Mouse (Mus musculus) CH12.LX (cell line): ENCODE measurements around the gene Mapk13. TPM values are rescaled to one million over a fixed set of nuclear protein-coding genes. Genes with fewer than 3 reads are reported as not detected.

ENCODE experiments used
- DNase-seq: peaks from one replicate; pipeline ENCODE4 v3.0.0-alpha.2; 2013; ENCODE audit errors: extremely low read depth
- H3K27ac ChIP-seq: 2 replicates; pipeline ENCODE4 v1.5.1; 2012; ENCODE audit warnings: low read depth, mild to moderate bottlenecking, control low read depth, moderate library complexity; ENCODE audit not compliant: insufficient read depth
- H3K27me3 ChIP-seq: replicated peaks from 2 replicates; pipeline ENCODE3; 2012; ENCODE audit warnings: inconsistent platforms
- H3K36me3 ChIP-seq, 2 experiments: replicated peaks in 1 of 2; 2 replicates each; pipeline versions ENCODE3 to v1.6.1; 2012; ENCODE audit warnings: inconsistent platforms in 1 of 2, low read length in 1 of 2, mild to moderate bottlenecking in 1 of 2, mixed read lengths in 1 of 2, moderate library complexity in 1 of 2; ENCODE audit not compliant: control insufficient read depth in 1 of 2, insufficient read depth in 1 of 2
- H3K4me1 ChIP-seq, 2 experiments: 2 replicates each; pipeline ENCODE4 v1.6.1; 2012; ENCODE audit warnings: inconsistent platforms in 1 of 2, moderate library complexity in 1 of 2; ENCODE audit not compliant: insufficient read depth in 2 of 2, control insufficient read depth in 1 of 2
- H3K4me2 ChIP-seq: 2 replicates; pipeline ENCODE4 v1.6.1; 2012; ENCODE audit warnings: low read depth, mild to moderate bottlenecking, control low read depth; ENCODE audit not compliant: poor library complexity, insufficient read depth, severe bottlenecking
- H3K4me3 ChIP-seq, 3 experiments: fragments of 150-350 bp in 1 of 3; sonication (generic) in 1 of 3; replicated peaks in 1 of 3; 2 replicates each; pipeline versions ENCODE3 to v1.5.1; 2011 to 2012; ENCODE audit warnings: low read depth in 2 of 3, low read length in 2 of 3, mild to moderate bottlenecking in 2 of 3, moderate library complexity in 2 of 3, control low read depth in 1 of 3, improper control_type of control experiment in 1 of 3, inconsistent platforms in 1 of 3, mixed read lengths in 1 of 3; ENCODE audit not compliant: poor library complexity in 1 of 3
- H3K79me2 ChIP-seq: replicated peaks from 2 replicates; pipeline ENCODE4 v1.6.1; 2012; ENCODE audit warnings: mild to moderate bottlenecking, moderate library complexity; ENCODE audit not compliant: control insufficient read depth, poor library complexity, insufficient read depth, severe bottlenecking; ENCODE audit errors: extremely low read depth
- H3K9ac ChIP-seq: 2 replicates; pipeline ENCODE4 v1.6.1; 2012; ENCODE audit warnings: low read depth, mild to moderate bottlenecking, control low read depth, moderate library complexity; ENCODE audit not compliant: insufficient read depth
- H3K9me3 ChIP-seq: replicated peaks from 2 replicates; pipeline ENCODE3; 2012; ENCODE audit warnings: low read length, inconsistent platforms, mixed read lengths
- ELF1 ChIP-seq: IDR thresholded peaks from 2 replicates; pipeline ENCODE4 v1.6.1; 2014; ENCODE audit warnings: low read depth, mild to moderate bottlenecking, inconsistent platforms, low read length, improper control_type of control experiment
- EP300 ChIP-seq: IDR thresholded peaks from 2 replicates; pipeline ENCODE4 v1.6.1; 2011; ENCODE audit warnings: low read length, improper control_type of control experiment
- GABPA ChIP-seq: IDR thresholded peaks from 2 replicates; pipeline ENCODE4 v1.6.1; 2012; ENCODE audit warnings: low read depth, low read length, improper control_type of control experiment, inconsistent platforms; ENCODE audit not compliant: insufficient replicate concordance
- HCFC1 ChIP-seq: IDR thresholded peaks from 2 replicates; pipeline ENCODE4 v1.6.1; 2012; ENCODE audit warnings: low read depth, mild to moderate bottlenecking, inconsistent platforms, low read length, improper control_type of control experiment
- IRF4 ChIP-seq: IDR thresholded peaks from 2 replicates; pipeline ENCODE4 v1.6.1; 2014; ENCODE audit warnings: low read depth, mild to moderate bottlenecking, inconsistent platforms, low read length, improper control_type of control experiment
- MAFK ChIP-seq: IDR thresholded peaks from 2 replicates; pipeline ENCODE4 v1.6.1; 2011; ENCODE audit warnings: low read length, improper control_type of control experiment; ENCODE audit not compliant: insufficient replicate concordance
- MEF2A ChIP-seq: IDR thresholded peaks from 2 replicates; pipeline ENCODE4 v1.6.1; 2014; ENCODE audit warnings: low read depth, mild to moderate bottlenecking, inconsistent platforms, low read length, improper control_type of control experiment, borderline replicate concordance
- NELFE ChIP-seq: IDR thresholded peaks from 2 replicates; pipeline ENCODE4 v1.6.1; 2011; ENCODE audit warnings: low read depth, low read length, improper control_type of control experiment
- PAX5 ChIP-seq: IDR thresholded peaks from 2 replicates; pipeline ENCODE4 v1.6.1; 2012; ENCODE audit warnings: low read length, inconsistent platforms, mixed read lengths
- POLR2A ChIP-seq: IDR thresholded peaks from 2 replicates; pipeline ENCODE4 v1.6.1; 2011; ENCODE audit warnings: low read depth, mild to moderate bottlenecking, improper control_type of control experiment, low read length
- RAD21 ChIP-seq: IDR thresholded peaks from 2 replicates; pipeline ENCODE4 v1.6.1; 2011; ENCODE audit warnings: low read depth, mild to moderate bottlenecking, low read length, improper control_type of control experiment, moderate library complexity
- SIN3A ChIP-seq: IDR thresholded peaks from 2 replicates; pipeline ENCODE4 v1.6.1; 2012; ENCODE audit warnings: low read length, improper control_type of control experiment, inconsistent platforms
- SMC3 ChIP-seq: IDR thresholded peaks from 2 replicates; pipeline ENCODE4 v1.6.1; 2011; ENCODE audit warnings: low read depth, low read length, improper control_type of control experiment
- ZNF384 ChIP-seq: IDR thresholded peaks from 2 replicates; pipeline ENCODE4 v1.6.1; 2012; ENCODE audit warnings: low read depth, low read length, improper control_type of control experiment, inconsistent platforms
- dilution Hi-C: fragments of 300-500 bp; cut with MboI; formaldehyde crosslinking; loops from 2 replicates; pipeline ENCODE4 v1.14.3; 2020; ENCODE audit warnings: low sequenced_read_pairs; ENCODE audit not compliant: extremely low pct_unique_long_range_greater_than_20kb, extremely low pct_ligation_motif_present
- in situ Hi-C: fragments of 300-500 bp; cut with MboI; formaldehyde crosslinking; loops from 3 replicates; pipeline ENCODE4 v1.14.3; 2019; ENCODE audit warnings: low sequenced_read_pairs, low pct_ligation_motif_present, low pct_unique_long_range_greater_than_20kb, mixed read lengths
- polyA plus RNA-seq: library from polyadenylated mRNA; unstranded; fragments of >175 nt; gene quantifications from 2 replicates; pipeline ENCODE4 v1.2.1, GENCODE M21; 2012; ENCODE audit warnings: low read depth; ENCODE audit not compliant: insufficient read length
- total RNA-seq, 2 experiments: library from RNA; depleted of rRNA; stranded (reverse); fragments of 300-350 nt in 1 of 2; fragments of >200 nt in 1 of 2; gene quantifications; 2 replicates each; pipeline ENCODE4 v1.2.3; 2012 to 2014

The Mapk13 gene
- total and polyA plus RNA-seq, 3 experiments: not detected

DNA sequence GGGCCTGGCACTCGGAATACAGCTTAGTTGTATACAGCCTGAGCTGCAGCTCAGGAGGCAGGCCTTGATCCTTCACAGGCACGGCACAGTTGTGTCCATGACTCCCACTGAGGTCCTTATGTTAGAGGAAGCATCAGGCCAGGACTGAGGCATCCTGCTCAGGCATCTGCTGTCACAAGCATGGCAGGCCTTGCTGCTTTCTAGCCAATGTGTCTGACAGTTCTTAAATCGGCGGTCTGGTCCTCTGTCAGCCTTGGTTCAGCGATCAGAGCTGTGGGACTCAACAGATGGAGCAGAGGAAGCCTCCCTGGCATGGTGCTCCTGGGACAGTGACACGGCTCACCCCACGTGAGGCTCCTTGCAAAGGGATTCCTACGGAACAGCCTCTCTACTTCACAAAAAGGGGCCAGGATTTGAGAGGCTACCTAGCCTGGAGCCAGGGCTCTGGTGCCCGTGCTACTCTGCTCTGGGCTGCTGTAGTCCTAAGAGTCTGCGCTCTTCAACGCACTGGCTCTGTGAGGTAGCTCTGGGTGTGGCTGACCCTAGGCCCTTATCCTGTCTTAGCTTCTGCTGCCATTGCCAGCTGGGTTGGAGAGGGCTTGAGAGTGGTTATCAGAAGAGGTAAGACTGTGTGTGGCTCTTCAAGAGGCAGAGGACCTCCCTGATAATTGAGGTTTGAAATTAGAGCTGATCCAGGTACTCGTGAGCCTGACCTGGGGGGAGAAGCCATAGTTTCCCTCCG lies 54.1 kb downstream of the Mapk13 start:
- Histone ChIP-seq H3K9ac (no peak overlapping the region), H3K9me3 (no peaks in the 10 kb centered on the region), H3K4me2 (no peak overlapping the region), H3K36me3 (peaks cover 50 to 89% of the 10 kb centered on the region in 2 experiments), H3K4me1 (peaks cover 5 to 19% of the 10 kb centered on the region in 2 experiments), H3K27me3 (no peaks in the 10 kb centered on the region), H3K27ac (no peak overlapping the region), H3K4me3 (no peak overlapping the region), H3K79me2 (no peaks in the 10 kb centered on the region)
- no peak for TF ChIP-seq HCFC1
- no peak for TF ChIP-seq MEF2A
- no peak for TF ChIP-seq MAFK
- TF ChIP-seq EP300: no peak
- TF ChIP-seq GABPA: no peak
- no peak for TF ChIP-seq NELFE
- TF ChIP-seq ELF1: no peak
- TF ChIP-seq SMC3: no peak
- TF ChIP-seq POLR2A: no peak
- no peak for TF ChIP-seq RAD21
- dilution Hi-C loops: no loop called here
- DNase-seq: no peak
- in situ Hi-C loops: no loop called here

DNA sequence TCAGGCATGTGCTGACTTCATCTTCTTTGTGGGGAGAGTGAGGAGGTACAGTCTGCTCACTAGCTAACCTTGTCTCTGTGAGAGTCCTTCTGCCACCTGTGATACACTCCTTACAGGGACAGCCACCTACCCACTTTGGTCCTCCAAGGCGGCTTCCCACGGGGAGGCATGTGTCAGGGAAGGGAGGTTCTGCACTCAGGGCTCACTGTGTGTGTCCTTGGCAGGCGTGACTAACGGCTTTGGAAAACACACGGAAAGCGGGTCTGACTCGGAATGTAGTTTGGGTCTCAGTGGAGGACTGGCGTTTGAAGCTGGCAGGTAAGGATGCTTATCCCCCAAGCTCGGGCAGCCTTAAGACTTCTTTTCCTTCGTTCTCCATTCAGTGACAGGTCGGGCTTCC lies 54.7 kb downstream of the Mapk13 start:
- dilution Hi-C loops: no loop called here

DNA sequence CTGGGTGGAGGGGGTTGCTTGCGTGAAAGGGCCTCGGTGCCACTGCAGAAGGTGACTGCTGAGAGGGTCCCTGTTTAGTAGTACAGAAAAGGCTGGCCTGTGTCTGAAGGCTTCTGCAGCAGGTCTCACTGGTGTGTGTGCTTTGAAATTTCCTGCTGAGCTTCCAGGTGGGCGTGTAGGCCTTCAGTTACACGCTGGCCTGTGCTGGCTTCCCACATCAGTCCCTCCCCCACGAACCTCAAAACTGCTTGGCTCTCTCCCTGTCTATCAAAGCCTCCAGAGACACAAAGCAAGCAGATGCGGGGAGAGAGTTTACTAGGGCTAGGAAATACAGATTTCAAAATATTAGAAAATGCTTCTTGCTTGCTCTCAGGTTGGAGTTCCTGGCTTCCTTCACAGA lies 55.8 kb downstream of the Mapk13 start:
- Histone ChIP-seq H3K4me2 (no peak overlapping the region), H3K79me2 (no peaks in the 10 kb centered on the region), H3K27ac (no peak overlapping the region)

More for the DNA sequence above, 54.7 kb downstream of the Mapk13 start:
- Histone ChIP-seq H3K4me3 (no peak overlapping the region), H3K4me1 (peaks cover 5 to 18% of the 10 kb centered on the region in 2 experiments), H3K9me3 (no peaks in the 10 kb centered on the region)
- in situ Hi-C loops: no loop called here
- TF ChIP-seq PAX5 (no peak), ZNF384 (no peak)
- TF ChIP-seq, all 38 proteins: peak for 0
- DNase-seq: no peak
- Histone ChIP-seq H3K36me3 (peaks cover 49 to 89% of the 10 kb centered on the region in 2 experiments), H3K9ac (no peak overlapping the region), H3K27me3 (no peaks in the 10 kb centered on the region), H3K4me2 (no peak overlapping the region), H3K79me2 (no peaks in the 10 kb centered on the region), H3K27ac (no peak overlapping the region)

More for the DNA sequence above, 55.8 kb downstream of the Mapk13 start:
- peaks cover 5 to 28% of the 10 kb centered on the region in 2 experiments for H3K4me1 ChIP-seq
- H3K9me3 ChIP-seq: no peaks in the 10 kb centered on the region
- no peak for DNase-seq
- H3K4me3 ChIP-seq: no peak overlapping the region
- peaks cover 48 to 89% of the 10 kb centered on the region in 2 experiments for H3K36me3 ChIP-seq
- H3K27me3 ChIP-seq: no peaks in the 10 kb centered on the region
- no peak for TF ChIP-seq RAD21
- no peak for TF ChIP-seq SIN3A
- TF ChIP-seq IRF4: no peak
- TF ChIP-seq, all 38 proteins: peak for 0
- in situ Hi-C loops: no loop called here
- dilution Hi-C loops: no loop called here
- H3K9ac ChIP-seq: no peak overlapping the region
